Mouse (Mus musculus): ENCODE results near the gene Accs. TPM values are rescaled to one million over a fixed set of nuclear protein-coding genes. Genes with fewer than 3 reads are reported as not detected.

The Accs gene
- polyA plus RNA-seq, 1 experiment from 2014 or later = 5.1 TPM

DNA sequence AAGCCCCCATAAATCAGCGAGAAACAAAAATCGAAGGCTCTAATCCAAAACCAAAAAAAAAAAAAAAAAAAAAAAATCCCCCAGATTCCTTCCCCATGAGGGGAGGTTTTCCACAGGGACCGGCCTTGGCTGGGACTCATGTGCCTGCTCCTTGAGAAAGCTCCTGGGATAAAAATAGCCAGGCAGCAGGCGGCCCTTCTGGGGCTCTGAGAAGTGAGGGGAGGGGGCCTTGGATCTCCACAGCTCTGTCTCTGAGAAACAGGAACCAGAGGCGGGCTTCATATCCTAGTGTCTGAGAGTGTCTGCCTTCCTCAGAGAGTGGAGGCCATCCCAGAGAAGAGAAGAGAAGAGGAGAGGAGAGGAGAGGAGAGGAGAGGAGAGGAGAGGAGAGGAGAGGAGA, 27.3 kb upstream of the Accs start:
- Histone ChIP-seq H3K27ac (replicated peaks) (no peak overlapping the region), H3K27me3 (no peaks in the 10 kb centered on the region)
- 71% methylated on average over 5 of the region's 5 CpGs for WGBS

DNA sequence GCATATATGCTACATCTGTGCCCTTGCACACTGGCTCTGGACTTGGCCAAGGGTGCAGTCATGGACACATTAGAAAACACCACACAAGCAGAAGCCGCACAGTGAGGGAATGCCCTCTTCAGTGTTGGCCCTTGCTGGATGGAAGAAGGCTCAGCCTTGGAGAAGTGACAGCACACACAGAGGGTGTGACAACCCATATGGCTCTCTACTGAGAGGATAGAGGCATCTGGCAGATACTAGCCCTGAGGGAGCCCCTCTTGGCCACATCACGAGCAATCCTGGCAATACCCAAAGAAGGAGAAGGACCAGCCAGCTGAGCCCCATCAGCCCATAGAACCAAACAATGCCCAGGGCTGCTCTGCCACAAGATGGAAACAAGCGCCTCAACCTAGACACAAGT, 24.9 kb upstream of the Accs start:
- H3K27me3 ChIP-seq = no peaks in the 10 kb centered on the region
- 0 out of 2 replicates have a peak, but pooled peaks have one; percentile 13 for ATAC-seq (ENCODE audit: low read depth)
- H3K36me3 ChIP-seq = no peaks in the 10 kb centered on the region
- H3K27ac ChIP-seq (replicated peaks) = peak overlapping the region; percentile 57
- H3K9me3 ChIP-seq = no peaks in the 10 kb centered on the region
- H3K9ac ChIP-seq = no peak overlapping the region
- no peak overlapping the region for H3K4me2 ChIP-seq
- WGBS = 65% methylated on average over 3 of the region's 3 CpGs
- no peak overlapping the region for H3K4me3 ChIP-seq
- peaks cover 31% of the 10 kb centered on the region for H3K4me1 ChIP-seq (replicated peaks)

More for the DNA sequence above, 27.3 kb upstream of the Accs start:
- no peaks in the 10 kb centered on the region for H3K36me3 ChIP-seq
- peaks cover 26% of the 10 kb centered on the region for H3K4me1 ChIP-seq (replicated peaks)
- no peak overlapping the region for H3K4me2 ChIP-seq
- no peak overlapping the region for H3K4me3 ChIP-seq
- ATAC-seq (ENCODE audit: low read depth) = no peak
- H3K9ac ChIP-seq = no peak overlapping the region
- H3K9me3 ChIP-seq = no peaks in the 10 kb centered on the region

DNA sequence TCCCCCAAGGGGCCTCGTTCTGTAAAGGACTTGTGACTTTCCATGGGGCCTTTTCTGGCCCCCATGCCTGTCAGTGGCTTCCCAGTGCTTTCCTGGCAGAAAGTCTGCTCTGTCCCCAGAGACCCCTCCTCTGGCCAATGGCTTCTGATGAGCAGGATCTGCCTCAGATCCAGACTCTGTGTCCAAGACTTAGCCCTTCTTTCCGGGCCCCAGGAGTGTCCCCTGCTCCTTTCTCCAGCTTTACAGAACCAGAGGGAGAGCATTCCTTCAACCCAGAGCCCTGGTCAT, 24.4 kb upstream of the Accs start:
- H3K36me3 ChIP-seq = no peaks in the 10 kb centered on the region
- H3K4me3 ChIP-seq = no peak overlapping the region
- no peak overlapping the region for H3K4me2 ChIP-seq
- peaks cover 31% of the 10 kb centered on the region for H3K4me1 ChIP-seq (replicated peaks)
- no peaks in the 10 kb centered on the region for H3K9me3 ChIP-seq
- H3K27me3 ChIP-seq = no peaks in the 10 kb centered on the region
- WGBS = 31% methylated on average over 2 of the region's 2 CpGs
- ATAC-seq (ENCODE audit: low read depth) = no peak
- H3K27ac ChIP-seq (replicated peaks) = peak overlapping the region; percentile 57
- no peak overlapping the region for H3K9ac ChIP-seq

DNA sequence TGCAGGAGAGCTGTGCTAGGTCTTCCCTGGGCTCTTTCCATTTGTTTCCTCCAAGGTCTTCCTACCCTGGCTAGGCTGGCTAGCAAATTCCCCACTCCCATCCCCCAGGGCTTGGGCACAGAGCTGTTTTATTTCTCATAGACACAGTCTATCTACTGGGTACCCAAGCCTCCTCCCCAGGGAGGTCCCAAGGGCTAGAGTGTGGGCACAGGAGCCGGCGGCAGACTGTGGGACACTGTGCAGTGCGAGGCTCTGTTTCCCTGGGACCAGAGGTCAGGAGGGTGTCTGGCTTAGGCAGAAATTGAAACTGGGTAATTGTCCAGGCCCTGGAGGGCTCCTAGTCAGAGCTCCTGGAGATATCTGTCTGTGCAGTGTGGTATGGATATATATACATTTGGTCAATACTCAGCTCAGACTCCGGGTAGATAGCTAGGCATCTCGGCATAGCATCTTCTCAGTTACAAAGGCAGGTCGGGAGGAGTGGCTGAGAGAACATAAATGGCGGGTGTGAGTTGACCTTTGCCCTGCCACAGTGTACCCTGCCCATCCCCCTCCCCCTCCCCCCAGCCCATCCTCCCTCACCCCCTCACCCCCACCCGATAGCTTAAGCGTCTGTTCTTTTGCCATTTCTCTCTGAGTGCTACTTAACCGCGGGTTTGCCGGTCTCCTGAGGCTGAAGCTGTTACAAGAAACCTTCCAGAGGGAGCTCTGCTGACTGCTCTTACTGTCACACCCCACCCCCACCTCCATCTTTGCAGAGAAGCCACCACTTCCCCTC, 23.9 kb upstream of the Accs start:
- peaks cover 31% of the 10 kb centered on the region for H3K4me1 ChIP-seq (replicated peaks)
- H3K27me3 ChIP-seq = no peaks in the 10 kb centered on the region
- H3K9me3 ChIP-seq = no peaks in the 10 kb centered on the region
- 16% methylated on average over 12 of the region's 12 CpGs for WGBS
- H3K4me2 ChIP-seq = no peak overlapping the region
- H3K27ac ChIP-seq (replicated peaks) = peak overlapping the region; percentile 71
- no peak overlapping the region for H3K9ac ChIP-seq
- peak; percentile 16; the same call in 1 of the 2 replicates for ATAC-seq (ENCODE audit: low read depth)
- H3K4me3 ChIP-seq = no peak overlapping the region
- H3K36me3 ChIP-seq = no peaks in the 10 kb centered on the region

DNA sequence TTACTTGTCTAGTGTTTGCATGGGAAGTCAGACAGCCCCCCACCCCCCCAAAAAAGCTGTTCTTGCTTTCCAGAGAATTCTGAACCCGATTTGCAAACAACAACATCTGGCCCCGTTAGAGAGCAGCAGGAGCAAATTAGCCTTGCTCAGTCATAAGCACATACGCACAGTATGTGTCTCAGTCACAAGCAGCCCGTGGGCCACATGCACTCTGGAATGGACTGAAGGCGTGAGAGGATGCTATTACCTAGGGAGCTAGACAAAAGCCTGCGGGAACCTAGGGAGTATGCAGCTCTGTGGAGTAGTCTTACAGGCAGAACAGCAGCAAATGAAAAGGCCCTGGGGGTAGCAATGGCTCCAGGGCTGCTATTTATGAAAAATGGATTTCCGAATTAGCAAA, 22.5 kb upstream of the Accs start:
- 50% methylated on average over 7 of the region's 7 CpGs for WGBS
- Histone ChIP-seq H3K27ac (replicated peaks) (peak overlapping the region; percentile 71), H3K36me3 (no peaks in the 10 kb centered on the region), H3K4me3 (no peak overlapping the region), H3K9ac (no peak overlapping the region), H3K4me2 (no peak overlapping the region), H3K4me1 (replicated peaks) (peaks cover 31% of the 10 kb centered on the region), H3K27me3 (no peaks in the 10 kb centered on the region), H3K9me3 (no peaks in the 10 kb centered on the region)
- peak; percentile 62; the same call in 1 of the 2 replicates for ATAC-seq (ENCODE audit: low read depth)

DNA sequence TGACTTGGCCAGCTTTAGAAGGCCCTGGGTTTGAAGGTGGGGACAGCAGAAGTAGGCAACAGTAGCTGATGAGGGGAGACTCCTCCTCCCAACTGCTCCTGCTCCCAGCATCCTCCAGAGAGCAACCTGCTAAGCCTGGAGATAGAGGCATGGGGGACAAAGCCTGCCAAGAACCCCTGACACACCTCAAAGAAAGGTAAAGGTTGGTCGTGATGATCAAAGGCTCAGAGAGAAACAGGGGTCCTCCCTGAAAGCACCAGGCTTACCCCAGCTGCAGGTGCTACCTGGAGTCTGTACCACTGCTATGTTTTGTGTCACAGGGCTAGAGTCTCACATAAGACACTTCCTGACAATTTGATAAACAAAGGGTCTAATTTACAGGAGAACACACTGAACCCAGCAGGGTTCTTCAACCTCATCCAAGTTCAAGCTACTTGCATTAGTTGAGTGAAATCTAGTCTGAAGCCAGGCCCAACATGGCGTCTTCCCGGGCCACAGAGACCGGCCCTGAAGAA, 21.7 kb upstream of the Accs start:
- peaks cover 31% of the 10 kb centered on the region for H3K4me1 ChIP-seq (replicated peaks)
- 88% methylated on average over 4 of the region's 4 CpGs for WGBS
- H3K9ac ChIP-seq = no peak overlapping the region
- no peak overlapping the region for H3K4me2 ChIP-seq
- no peaks in the 10 kb centered on the region for H3K27me3 ChIP-seq
- H3K4me3 ChIP-seq = no peak overlapping the region
- no peaks in the 10 kb centered on the region for H3K9me3 ChIP-seq
- H3K36me3 ChIP-seq = no peaks in the 10 kb centered on the region
- H3K27ac ChIP-seq (replicated peaks) = peak overlapping the region; percentile 71
- no peak for ATAC-seq (ENCODE audit: low read depth)

DNA sequence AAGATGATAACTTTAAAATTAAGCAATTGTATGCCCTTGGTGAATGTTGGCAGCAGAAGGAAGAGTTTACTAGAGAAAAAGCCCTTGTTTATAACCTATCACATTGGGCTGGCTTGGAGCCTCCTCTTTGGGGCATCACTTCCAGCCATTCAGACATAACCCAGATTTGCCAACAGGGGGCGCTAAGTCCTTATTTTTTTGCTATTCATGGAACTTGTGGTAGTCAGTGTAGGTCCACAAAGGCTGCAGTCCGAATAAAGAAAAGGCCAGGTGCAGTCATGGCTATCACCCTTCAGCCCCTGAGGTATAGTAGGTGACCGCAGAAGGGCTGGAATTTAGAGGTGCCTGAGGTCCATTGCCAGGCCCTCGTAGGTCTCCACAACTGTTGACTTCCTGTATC, 21.1 kb upstream of the Accs start:
- H3K27me3 ChIP-seq = no peaks in the 10 kb centered on the region
- H3K9ac ChIP-seq = no peak overlapping the region
- H3K4me3 ChIP-seq = no peak overlapping the region
- H3K4me2 ChIP-seq = no peak overlapping the region
- no peak for ATAC-seq (ENCODE audit: low read depth)
- H3K9me3 ChIP-seq = no peaks in the 10 kb centered on the region
- WGBS = 42% methylated on average over 4 of the region's 4 CpGs
- no peaks in the 10 kb centered on the region for H3K36me3 ChIP-seq
- peaks cover 31% of the 10 kb centered on the region for H3K4me1 ChIP-seq (replicated peaks)
- H3K27ac ChIP-seq (replicated peaks) = no peak overlapping the region

DNA sequence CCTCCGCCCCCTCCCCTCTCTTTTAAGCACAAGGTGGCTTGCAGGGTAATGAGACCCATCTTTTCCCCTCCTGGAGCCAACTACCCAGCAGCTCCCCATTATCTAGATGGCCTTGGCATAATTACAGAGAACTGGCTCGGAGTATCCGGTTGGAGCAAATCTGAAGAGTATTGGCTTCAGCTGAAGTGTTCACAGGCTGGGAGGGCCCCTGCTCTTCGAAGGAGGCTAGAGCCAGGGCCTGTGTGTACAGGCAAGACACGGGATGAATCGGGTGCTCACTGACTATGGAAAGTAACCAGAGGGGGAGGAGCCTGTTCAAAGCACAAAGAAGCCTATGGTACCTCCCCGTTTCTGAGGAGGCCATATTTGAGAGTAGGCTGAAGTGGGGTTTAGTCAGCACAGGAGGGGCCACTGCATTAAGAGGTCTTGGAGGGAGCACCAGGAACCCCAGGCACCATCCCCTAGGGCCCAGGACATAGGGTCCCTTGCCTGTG, 19.4 kb upstream of the Accs start, which contains the start of gene Accsl:
Accsl (minus strand) TSS at position 51 of the 494 bp plus-strand sequence.
- no peak within 1 kb of the TSS for H3K4me2 ChIP-seq
- H3K9me3 ChIP-seq = no peaks in the 10 kb centered on the region
- ATAC-seq (ENCODE audit: low read depth) = no peak
- 71% methylated on average over 7 of the region's 7 CpGs for WGBS
- H3K27ac ChIP-seq (replicated peaks) = no peak within 1 kb of the TSS
- no peaks in the 10 kb centered on the region; the same call in 1 of the 2 replicates for H3K27me3 ChIP-seq
- peaks cover 25% of the 10 kb centered on the region for H3K4me1 ChIP-seq (replicated peaks)
- no peak within 1 kb of the TSS for H3K9ac ChIP-seq
- no peaks in the 10 kb centered on the region for H3K36me3 ChIP-seq
- H3K4me3 ChIP-seq = no peak within 1 kb of the TSS

DNA sequence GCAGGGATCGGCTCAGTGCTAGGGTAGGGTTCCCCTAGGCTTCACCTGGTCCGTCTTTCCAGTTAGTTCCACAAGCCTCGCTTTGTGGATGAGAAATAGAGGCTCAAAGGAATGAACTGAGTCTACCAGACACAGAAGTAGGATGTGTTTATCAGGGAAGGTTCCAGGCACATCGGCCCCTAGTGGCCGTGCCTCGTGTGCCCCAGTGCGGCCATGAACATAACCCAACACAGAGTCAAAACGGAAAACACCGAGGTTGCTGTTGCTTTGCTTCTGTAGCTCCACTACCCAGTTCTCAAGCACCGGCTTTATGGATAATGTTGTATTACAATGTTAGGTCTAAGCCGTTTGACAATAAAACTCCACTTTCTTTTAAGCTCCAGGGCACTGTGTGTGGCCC, 18.8 kb upstream of the Accs start:
- H3K4me2 ChIP-seq = no peak overlapping the region
- 93% methylated on average over 11 of the region's 11 CpGs for WGBS
- no peak for ATAC-seq (ENCODE audit: low read depth)
- H3K4me1 ChIP-seq (replicated peaks) = peaks cover 19% of the 10 kb centered on the region
- H3K4me3 ChIP-seq = no peak overlapping the region
- no peaks in the 10 kb centered on the region; the same call in 1 of the 2 replicates for H3K27me3 ChIP-seq
- no peak overlapping the region for H3K27ac ChIP-seq (replicated peaks)
- no peaks in the 10 kb centered on the region for H3K9me3 ChIP-seq
- no peaks in the 10 kb centered on the region for H3K36me3 ChIP-seq
- no peak overlapping the region for H3K9ac ChIP-seq

DNA sequence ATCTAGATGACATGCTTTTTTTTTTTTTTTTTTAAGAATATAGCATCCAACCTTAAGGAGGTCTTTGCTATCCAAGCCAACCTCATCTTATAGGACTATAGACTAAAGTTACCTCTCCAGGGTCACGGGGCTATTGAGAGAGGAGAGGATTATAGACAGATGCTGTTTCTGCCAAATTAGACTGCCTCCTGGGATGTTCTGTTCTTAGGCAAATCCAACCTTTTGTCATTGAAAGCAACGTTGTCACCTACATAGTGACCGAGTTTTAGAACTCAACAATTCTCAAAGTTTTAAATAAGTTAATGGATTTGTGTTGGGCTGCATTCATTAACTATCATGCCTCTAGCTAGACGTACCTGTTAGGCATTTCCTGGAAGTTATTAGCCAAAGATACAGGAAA, 13.5 kb upstream of the Accs start:
- WGBS = 68% methylated on average over 4 of the region's 4 CpGs
- Histone ChIP-seq H3K4me1 (replicated peaks) (no peaks in the 10 kb centered on the region), H3K9me3 (no peaks in the 10 kb centered on the region), H3K4me3 (no peak overlapping the region), H3K27me3 (no peaks in the 10 kb centered on the region; the same call in 1 of the 2 replicates), H3K27ac (replicated peaks) (no peak overlapping the region), H3K36me3 (no peaks in the 10 kb centered on the region), H3K4me2 (no peak overlapping the region), H3K9ac (no peak overlapping the region)
- no peak for ATAC-seq (ENCODE audit: low read depth)

DNA sequence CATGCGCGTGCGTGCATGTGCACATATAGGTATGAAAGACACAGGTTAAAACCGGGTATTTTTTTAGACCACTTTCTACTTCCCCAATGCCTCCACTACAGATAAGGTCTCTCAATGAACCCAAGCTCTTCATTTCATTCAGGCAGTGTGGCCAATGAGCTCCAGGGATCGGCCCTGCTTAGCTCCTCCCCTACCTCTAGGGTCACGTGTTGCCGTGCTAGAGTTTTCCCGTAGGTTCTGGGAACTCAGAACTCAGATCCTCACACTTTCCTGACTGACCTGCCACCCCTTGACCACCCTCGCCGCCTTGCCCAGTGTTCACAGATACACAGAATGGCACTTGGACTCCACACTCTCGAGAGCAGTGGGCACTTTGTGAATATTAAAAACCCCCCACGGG, 9.1 kb upstream of the Accs start:
- 74% methylated on average over 12 of the region's 12 CpGs for WGBS
- H3K9me3 ChIP-seq = no peaks in the 10 kb centered on the region
- ATAC-seq (ENCODE audit: low read depth) = no peak

DNA sequence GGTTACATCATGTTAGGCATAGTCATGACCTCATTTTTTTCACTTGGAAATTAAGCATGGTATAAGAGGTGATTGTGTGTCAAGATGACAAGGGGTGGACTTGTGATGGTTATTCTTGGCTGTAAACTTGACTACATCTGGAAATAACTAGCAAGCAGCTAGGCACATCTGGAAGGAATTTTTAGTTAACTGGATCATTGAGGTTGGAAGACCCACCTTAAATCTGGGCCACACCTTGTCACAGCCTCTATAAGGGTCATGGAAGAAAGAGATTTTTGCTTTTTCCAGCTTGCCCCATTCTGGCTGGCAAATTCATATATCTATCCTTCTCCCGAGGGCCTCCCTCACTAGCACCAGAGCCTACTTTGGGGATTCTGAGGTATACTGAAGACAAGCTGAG, 1.6 kb upstream of the Accs start:
- Histone ChIP-seq H3K27ac (replicated peaks) (no peak overlapping the region), H3K4me3 (no peak overlapping the region), H3K9me3 (no peaks in the 10 kb centered on the region), H3K4me2 (no peak overlapping the region), H3K4me1 (replicated peaks) (peaks cover 23% of the 10 kb centered on the region), H3K27me3 (no peaks in the 10 kb centered on the region), H3K9ac (no peak overlapping the region), H3K36me3 (no peaks in the 10 kb centered on the region)
- no peak for ATAC-seq (ENCODE audit: low read depth)
- 80% methylated on average over 1 of the region's 1 CpGs for WGBS

More for the DNA sequence above, 9.1 kb upstream of the Accs start:
- H3K9ac ChIP-seq = no peak overlapping the region
- H3K4me1 ChIP-seq (replicated peaks) = no peaks in the 10 kb centered on the region
- H3K27me3 ChIP-seq = no peaks in the 10 kb centered on the region
- no peak overlapping the region for H3K4me3 ChIP-seq
- H3K27ac ChIP-seq (replicated peaks) = no peak overlapping the region
- H3K4me2 ChIP-seq = no peak overlapping the region
- no peaks in the 10 kb centered on the region for H3K36me3 ChIP-seq
